Mouse (Mus musculus): ENCODE data around the gene Clcn5. TPM values are rescaled to one million over a fixed set of nuclear protein-coding genes. Genes with fewer than 3 reads are reported as not detected.

The Clcn5 gene
- polyA plus RNA-seq, 2 experiments = 29.3 to 36.1 TPM

- H3K27ac ChIP-seq (replicated peaks; ENCODE audit: low read depth, low read length) = no peak overlapping the region
- 80% methylated on average over 6 of the region's 6 CpGs for WGBS
- no peaks in the 10 kb centered on the region for H3K9me3 ChIP-seq (ENCODE audit: control insufficient read depth, low read length)
- no peak for DNase-seq (ENCODE audit: low spot score)
- ATAC-seq (ENCODE audit: low FRiP score, low read depth) = peak; percentile 80
- H3K9ac ChIP-seq (ENCODE audit: low read depth, low read length, severe bottlenecking) = no peak overlapping the region
- H3K4me1 ChIP-seq (ENCODE audit: control insufficient read depth, insufficient read depth, low read length) = no peaks in the 10 kb centered on the region
- no peak overlapping the region for H3K4me2 ChIP-seq (replicated peaks; ENCODE audit: low read depth, low read length, severe bottlenecking)
- no peaks in the 10 kb centered on the region for H3K27me3 ChIP-seq (ENCODE audit: control insufficient read depth, insufficient read depth, low read length)
- H3K4me3 ChIP-seq (replicated peaks; ENCODE audit: low read length) = no peak overlapping the region
- no peak for TF ChIP-seq POLR2A (IDR thresholded peaks at IDR 0.05; ENCODE audit: borderline replicate concordance, extremely low read depth, insufficient read depth, insufficient read length)
- no peaks in the 10 kb centered on the region for H3K36me3 ChIP-seq (ENCODE audit: control insufficient read depth, insufficient read depth, low read length)
Measured at GRCm38 (mm10) chrX:7276564-7276963, 42.6 kb downstream of the Clcn5 start.

GRCm38 (mm10) chrX:7261149-7261548, 58.0 kb downstream of the Clcn5 start:
- no peaks in the 10 kb centered on the region for H3K4me1 ChIP-seq (ENCODE audit: control insufficient read depth, insufficient read depth, low read length)
- DNase-seq (ENCODE audit: low spot score) = no peak
- H3K36me3 ChIP-seq (ENCODE audit: control insufficient read depth, insufficient read depth, low read length) = no peaks in the 10 kb centered on the region
- no peak overlapping the region for H3K4me3 ChIP-seq (replicated peaks; ENCODE audit: low read length)
- no peak for TF ChIP-seq POLR2A (IDR thresholded peaks at IDR 0.05; ENCODE audit: borderline replicate concordance, extremely low read depth, insufficient read depth, insufficient read length)
- WGBS = 85% methylated on average over 5 of the region's 5 CpGs
- H3K9me3 ChIP-seq (ENCODE audit: control insufficient read depth, low read length) = no peaks in the 10 kb centered on the region
- no peaks in the 10 kb centered on the region for H3K27me3 ChIP-seq (ENCODE audit: control insufficient read depth, insufficient read depth, low read length)
- H3K4me2 ChIP-seq (replicated peaks; ENCODE audit: low read depth, low read length, severe bottlenecking) = no peak overlapping the region
- no peak overlapping the region for H3K9ac ChIP-seq (ENCODE audit: low read depth, low read length, severe bottlenecking)
- no peak for ATAC-seq (ENCODE audit: low FRiP score, low read depth)
- H3K27ac ChIP-seq (replicated peaks; ENCODE audit: low read depth, low read length) = no peak overlapping the region

GRCm38 (mm10) chrX:7260400-7261113, 58.6 kb downstream of the Clcn5 start:
- H3K4me1 ChIP-seq (ENCODE audit: control insufficient read depth, insufficient read depth, low read length) = no peaks in the 10 kb centered on the region
- H3K36me3 ChIP-seq (ENCODE audit: control insufficient read depth, insufficient read depth, low read length) = no peaks in the 10 kb centered on the region
- no peaks in the 10 kb centered on the region for H3K9me3 ChIP-seq (ENCODE audit: control insufficient read depth, low read length)
- no peak overlapping the region for H3K27ac ChIP-seq (replicated peaks; ENCODE audit: low read depth, low read length)
- DNase-seq (ENCODE audit: low spot score) (no peak), ATAC-seq (ENCODE audit: low FRiP score, low read depth) (no peak)
- 41% methylated on average over 5 of the region's 5 CpGs for WGBS
- H3K27me3 ChIP-seq (ENCODE audit: control insufficient read depth, insufficient read depth, low read length) = no peaks in the 10 kb centered on the region
- H3K9ac ChIP-seq (ENCODE audit: low read depth, low read length, severe bottlenecking) = no peak overlapping the region
- no peak for TF ChIP-seq POLR2A (IDR thresholded peaks at IDR 0.05; ENCODE audit: borderline replicate concordance, extremely low read depth, insufficient read depth, insufficient read length)
- H3K4me3 ChIP-seq (replicated peaks; ENCODE audit: low read length) = no peak overlapping the region
- no peak overlapping the region for H3K4me2 ChIP-seq (replicated peaks; ENCODE audit: low read depth, low read length, severe bottlenecking)

- no peak overlapping the region for H3K9ac ChIP-seq (ENCODE audit: low read depth, low read length, severe bottlenecking)
- ATAC-seq (ENCODE audit: low FRiP score, low read depth) (no peak), DNase-seq (ENCODE audit: low spot score) (no peak)
- TF ChIP-seq POLR2A (IDR thresholded peaks at IDR 0.05; ENCODE audit: borderline replicate concordance, extremely low read depth, insufficient read depth, insufficient read length) = no peak
- H3K4me1 ChIP-seq (ENCODE audit: control insufficient read depth, insufficient read depth, low read length) = no peaks in the 10 kb centered on the region
- H3K27ac ChIP-seq (replicated peaks; ENCODE audit: low read depth, low read length) = no peak overlapping the region
- 64% methylated on average over 3 of the region's 3 CpGs for WGBS
- H3K9me3 ChIP-seq (ENCODE audit: control insufficient read depth, low read length) = no peaks in the 10 kb centered on the region
- no peak overlapping the region for H3K4me3 ChIP-seq (replicated peaks; ENCODE audit: low read length)
- no peaks in the 10 kb centered on the region for H3K36me3 ChIP-seq (ENCODE audit: control insufficient read depth, insufficient read depth, low read length)
- no peaks in the 10 kb centered on the region for H3K27me3 ChIP-seq (ENCODE audit: control insufficient read depth, insufficient read depth, low read length)
- H3K4me2 ChIP-seq (replicated peaks; ENCODE audit: low read depth, low read length, severe bottlenecking) = no peak overlapping the region
Measured at GRCm38 (mm10) chrX:7259718-7260117, 59.4 kb downstream of the Clcn5 start.

- Histone ChIP-seq H3K9ac (ENCODE audit: low read depth, low read length, severe bottlenecking) (no peak overlapping the region), H3K4me2 (replicated peaks; ENCODE audit: low read depth, low read length, severe bottlenecking) (no peak overlapping the region), H3K4me1 (ENCODE audit: control insufficient read depth, insufficient read depth, low read length) (no peaks in the 10 kb centered on the region), H3K36me3 (ENCODE audit: control insufficient read depth, insufficient read depth, low read length) (no peaks in the 10 kb centered on the region), H3K4me3 (replicated peaks; ENCODE audit: low read length) (no peak overlapping the region), H3K27ac (replicated peaks; ENCODE audit: low read depth, low read length) (no peak overlapping the region), H3K9me3 (ENCODE audit: control insufficient read depth, low read length) (no peaks in the 10 kb centered on the region), H3K27me3 (ENCODE audit: control insufficient read depth, insufficient read depth, low read length) (no peaks in the 10 kb centered on the region)
- ATAC-seq (ENCODE audit: low FRiP score, low read depth) (no peak), DNase-seq (ENCODE audit: low spot score) (no peak)
- 72% methylated on average over 3 of the region's 3 CpGs for WGBS
- no peak for TF ChIP-seq POLR2A (IDR thresholded peaks at IDR 0.05; ENCODE audit: borderline replicate concordance, extremely low read depth, insufficient read depth, insufficient read length)
Measured at GRCm38 (mm10) chrX:7256022-7256421, 63.1 kb downstream of the Clcn5 start.

Measured in limb, embryonic 14.5 days (tissue).